Mouse (Mus musculus): ENCODE results near the gene Iqck.
A peak's percentile ranks its signal among the peaks of the same experiment; 100 is the strongest.

The Iqck gene

DNA sequence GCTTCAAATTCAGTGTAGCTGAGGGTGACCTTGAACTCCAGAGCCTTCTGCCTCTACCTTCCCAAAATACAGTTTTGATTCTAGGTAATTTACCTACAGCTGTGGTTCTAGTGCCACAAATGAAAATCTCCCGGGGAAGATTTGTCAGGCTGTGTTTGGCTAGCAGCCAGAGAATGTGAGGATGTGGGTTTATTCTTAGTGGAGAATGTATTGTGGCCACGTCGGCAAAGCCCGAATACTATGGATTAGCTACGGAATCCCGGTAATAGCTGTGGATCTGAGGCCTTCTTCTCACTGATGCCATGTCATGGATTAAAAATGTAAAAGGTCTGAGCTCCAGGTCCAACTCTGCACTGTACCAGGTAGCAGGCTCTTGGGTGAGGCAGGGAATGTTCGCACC is 94.2 kb downstream of the Iqck start:
- DNase-seq (ENCODE audit: low spot score in 2 of 2): no peak

DNA sequence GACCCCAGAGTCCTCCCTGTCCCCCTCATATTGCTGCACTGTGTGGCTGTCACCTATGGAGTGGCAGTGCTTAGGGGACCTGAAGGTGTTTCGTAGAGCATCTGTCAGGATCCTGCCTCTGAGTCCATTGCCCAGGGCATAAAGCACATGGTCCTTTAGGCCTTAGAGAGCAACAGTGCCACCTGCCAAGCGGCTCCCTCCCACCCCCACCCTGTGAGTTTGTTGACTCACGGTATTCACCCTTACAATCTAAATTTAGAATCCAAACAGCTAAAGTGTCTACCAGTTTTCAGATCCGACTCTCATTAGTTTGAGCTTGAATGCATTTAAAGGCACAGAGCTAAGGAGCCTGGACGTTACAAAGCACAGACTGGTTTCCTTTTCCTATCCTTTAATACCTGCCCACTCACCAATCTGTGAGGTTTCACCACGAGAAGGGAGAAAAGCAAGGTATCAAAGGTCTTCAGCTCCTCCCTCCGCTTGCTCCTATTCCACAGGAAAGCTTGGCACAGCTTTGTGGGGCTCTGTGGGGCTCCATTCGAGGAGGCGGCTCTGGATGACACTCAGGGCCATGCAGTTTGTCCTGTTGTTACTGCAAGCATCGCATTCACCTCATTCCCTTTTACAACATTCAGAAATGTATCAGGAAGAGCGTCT is 98.2 kb downstream of the Iqck start:
- no peak for DNase-seq (ENCODE audit: low spot score in 2 of 2)

DNA sequence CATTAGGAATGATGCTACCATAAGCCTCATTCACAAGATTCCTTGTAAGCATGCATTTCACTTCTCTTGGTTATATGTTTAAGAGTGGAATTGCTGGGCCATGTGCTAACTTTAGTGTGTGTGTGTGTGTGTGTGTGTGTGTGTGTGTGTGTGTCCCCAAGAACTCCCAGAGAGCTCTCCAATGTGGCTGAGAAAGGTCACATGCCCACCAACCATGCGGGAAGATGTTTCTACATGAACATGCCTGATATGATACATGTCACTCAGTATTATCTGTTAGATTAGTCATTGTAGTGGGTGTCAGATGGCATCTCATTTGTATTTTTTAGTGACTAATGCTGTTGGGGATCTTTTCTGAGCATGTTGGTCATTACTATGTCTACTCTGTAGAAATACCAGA is 99.4 kb downstream of the Iqck start:
- no peak for DNase-seq (ENCODE audit: low spot score in 2 of 2)

DNA sequence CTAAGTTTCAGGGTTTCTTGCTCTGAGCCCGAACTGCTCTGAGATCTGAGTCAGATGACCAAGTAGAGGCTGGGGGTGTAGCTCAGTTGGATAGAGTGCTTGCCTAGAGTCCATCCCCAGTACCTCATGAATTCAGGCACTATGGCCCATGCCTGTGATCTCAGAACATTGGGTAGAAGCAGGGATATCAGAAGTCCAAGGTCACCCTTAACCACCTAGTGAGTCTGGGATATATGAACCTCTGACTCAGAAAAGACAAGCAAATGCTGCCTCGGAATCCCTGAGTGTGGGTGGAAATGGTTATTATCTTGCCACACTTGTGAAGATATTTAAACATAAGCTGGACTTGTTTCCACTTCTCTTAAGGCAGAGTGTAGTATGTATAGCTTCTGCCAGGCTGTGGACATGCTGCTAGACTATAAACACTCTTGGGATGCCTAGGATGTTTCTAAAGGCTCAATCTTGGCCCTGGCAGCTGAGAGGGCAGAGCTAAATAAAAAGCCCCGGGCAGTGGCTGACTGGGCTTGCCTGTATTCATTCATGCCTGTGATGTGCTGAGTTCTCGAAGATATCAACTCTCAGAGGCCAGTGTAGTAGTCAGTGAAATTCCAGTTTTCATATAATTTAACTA is 101.2 kb downstream of the Iqck start:
- no peak for DNase-seq (ENCODE audit: low spot score in 2 of 2)

- no peak for DNase-seq (ENCODE audit: low spot score in 2 of 2)
Measured at GRCm38 (mm10) chr7:118959209-118959608, 103.7 kb downstream of the Iqck start.

GRCm38 (mm10) chr7:118964777-118965176 is 109.2 kb downstream of the Iqck start:
- DNase-seq (ENCODE audit: low spot score in 2 of 2): no peak

DNA sequence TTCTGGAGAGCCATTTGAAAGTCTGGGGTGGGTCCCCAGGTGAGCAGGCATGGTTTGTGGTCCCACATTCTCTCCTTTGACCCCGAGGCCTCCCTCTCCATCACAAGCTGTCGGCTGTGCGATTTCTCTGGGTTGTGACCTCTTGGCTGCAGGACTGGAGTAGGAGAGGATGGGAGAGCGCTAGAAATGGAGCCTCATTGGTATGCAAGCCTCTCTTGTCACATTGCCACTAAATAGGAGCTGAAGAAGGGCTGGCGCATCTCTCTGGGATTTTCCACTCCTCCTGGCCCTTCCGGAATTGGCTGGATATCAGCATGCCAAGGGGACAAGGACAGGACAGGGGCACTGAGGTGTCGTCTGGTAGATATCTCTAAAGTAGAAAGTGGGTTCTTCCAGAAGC is 109.6 kb downstream of the Iqck start:
- DNase-seq (ENCODE audit: low spot score in 2 of 2): no peak

DNA sequence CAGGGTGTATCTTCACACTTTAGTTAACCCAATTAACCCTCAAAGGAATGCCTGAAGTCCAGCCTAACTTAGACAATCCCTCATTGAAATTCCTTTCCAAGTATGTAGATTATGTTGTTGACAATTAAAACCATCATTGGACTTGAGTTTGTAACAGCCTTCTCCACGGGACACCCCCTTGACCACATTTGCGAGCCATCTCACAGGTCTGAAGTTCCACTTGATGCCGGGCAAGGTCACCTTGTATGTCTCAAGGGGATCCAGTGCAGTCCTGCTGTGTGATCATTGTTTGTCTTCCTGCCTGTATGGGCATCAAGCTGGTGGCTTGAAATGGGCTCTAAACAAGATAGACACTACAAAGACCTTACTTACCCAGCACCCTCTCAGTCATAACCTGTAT is 113.3 kb downstream of the Iqck start:
- no peak for DNase-seq (ENCODE audit: low spot score in 2 of 2)

DNA sequence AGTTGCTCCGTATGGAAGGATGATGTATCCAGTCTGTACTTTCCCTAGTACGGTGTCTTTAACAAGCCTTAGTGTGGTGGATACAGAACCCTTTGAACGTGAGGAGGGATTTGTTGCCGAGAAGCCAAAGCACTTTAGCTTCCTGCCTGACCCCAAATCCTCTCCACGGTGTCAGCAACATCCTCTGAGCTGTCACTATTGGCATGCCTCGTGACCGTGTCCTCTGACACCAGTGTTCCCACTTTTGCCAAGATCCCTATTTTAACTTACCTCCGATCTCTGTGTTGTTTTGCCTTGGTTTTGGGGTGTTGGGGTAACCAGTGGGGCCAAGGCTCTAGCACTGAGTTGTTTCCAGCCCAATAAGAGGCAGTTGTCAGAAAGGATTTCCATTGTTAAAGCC is 115.9 kb downstream of the Iqck start:
- DNase-seq (ENCODE audit: low spot score in 2 of 2): no peak

- DNase-seq (ENCODE audit: low spot score in 2 of 2): no peak
Measured at GRCm38 (mm10) chr7:118972306-118972705, 116.8 kb downstream of the Iqck start.

- DNase-seq (ENCODE audit: low spot score in 2 of 2): no peak
Measured at GRCm38 (mm10) chr7:118973377-118973776, 117.8 kb downstream of the Iqck start.

DNA sequence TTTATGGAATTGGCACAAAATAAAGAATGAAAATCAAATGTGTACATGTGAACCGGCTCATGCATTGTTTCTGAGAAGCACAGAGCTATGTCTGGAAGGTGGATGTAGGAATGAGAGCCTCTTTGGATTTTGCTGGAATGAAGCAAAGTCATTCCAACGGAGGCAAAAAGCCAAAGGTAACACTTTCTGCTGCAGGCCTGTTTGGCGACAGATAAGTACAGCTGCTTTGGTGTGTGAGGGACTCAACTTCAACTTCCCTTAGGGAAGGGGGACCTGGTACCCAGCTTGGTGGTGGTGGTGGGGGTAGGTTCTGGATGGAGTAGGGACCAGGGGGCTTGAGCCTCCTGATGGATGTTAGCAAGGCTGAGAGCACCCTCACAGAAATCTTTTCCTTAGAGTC is 120.3 kb downstream of the Iqck start:
- no peak for DNase-seq (ENCODE audit: low spot score in 2 of 2)

DNA sequence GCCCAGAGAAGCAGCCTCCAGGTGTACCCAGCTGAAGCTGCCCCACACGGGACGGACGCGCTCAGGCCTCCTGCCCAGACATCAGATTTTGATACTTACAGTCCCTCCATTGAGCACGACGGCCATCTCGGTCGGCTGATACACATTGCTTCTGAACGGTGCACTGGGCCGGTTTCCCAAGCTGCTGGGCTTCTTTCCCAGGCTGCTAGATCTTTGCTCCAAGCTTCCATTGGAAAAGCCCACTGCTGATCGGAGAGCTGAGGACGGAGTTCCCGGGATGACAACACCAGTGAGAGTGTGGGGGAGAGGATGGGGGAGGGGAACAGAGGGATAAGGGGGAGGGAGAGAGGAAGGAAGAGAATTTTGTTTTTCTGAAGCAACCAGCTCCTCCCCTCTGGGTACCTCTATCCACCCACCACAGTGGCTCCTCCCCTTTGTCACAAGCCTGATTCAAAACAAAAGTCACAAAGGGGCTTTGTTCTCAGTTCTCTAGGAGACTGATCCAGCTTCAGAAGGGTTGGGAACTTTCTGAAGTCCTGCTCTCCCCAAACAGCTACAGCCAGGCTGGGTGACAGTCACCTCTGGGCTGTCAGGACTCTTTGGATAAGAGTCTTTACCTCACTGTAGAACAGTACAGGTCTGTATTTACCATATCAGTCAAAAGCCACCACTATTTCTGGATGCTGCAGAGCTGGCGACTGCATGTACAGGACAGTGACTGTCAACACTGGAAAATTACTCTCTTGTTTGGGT is 121.0 kb downstream of the Iqck start:
- DNase-seq (ENCODE audit: low spot score in 2 of 2): peak; percentile 85 to 86

- DNase-seq (ENCODE audit: low spot score in 2 of 2): no peak
Measured at GRCm38 (mm10) chr7:118977167-118977543, 121.6 kb downstream of the Iqck start.

- DNase-seq (ENCODE audit: low spot score in 2 of 2): no peak
Measured at GRCm38 (mm10) chr7:118979121-118979520, 123.6 kb downstream of the Iqck start.

DNA sequence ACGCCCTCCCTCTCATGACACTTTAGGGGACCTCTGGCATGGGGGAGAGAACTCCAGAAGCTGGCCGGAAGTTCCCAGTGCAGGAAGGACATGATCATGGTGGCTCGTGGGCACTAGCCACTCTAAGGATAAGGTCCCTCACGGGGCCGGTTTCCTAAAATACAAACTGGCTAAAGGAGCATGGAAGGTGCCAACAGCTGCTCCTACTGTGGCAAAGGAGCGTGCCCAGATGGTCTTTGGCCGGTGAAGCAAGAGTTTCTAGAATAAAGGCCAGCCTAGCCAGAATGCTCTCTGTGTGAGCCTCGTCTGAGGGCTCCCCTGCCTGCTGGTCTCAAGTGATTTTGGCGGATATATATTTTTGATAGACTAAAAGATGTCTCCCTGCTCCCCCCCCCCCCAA is 124.2 kb downstream of the Iqck start:
- no peak for DNase-seq (ENCODE audit: low spot score in 2 of 2)

- peak; percentile 46 to 49 for DNase-seq (ENCODE audit: low spot score in 2 of 2)
Measured at GRCm38 (mm10) chr7:118981346-118981745, 125.8 kb downstream of the Iqck start.

DNA sequence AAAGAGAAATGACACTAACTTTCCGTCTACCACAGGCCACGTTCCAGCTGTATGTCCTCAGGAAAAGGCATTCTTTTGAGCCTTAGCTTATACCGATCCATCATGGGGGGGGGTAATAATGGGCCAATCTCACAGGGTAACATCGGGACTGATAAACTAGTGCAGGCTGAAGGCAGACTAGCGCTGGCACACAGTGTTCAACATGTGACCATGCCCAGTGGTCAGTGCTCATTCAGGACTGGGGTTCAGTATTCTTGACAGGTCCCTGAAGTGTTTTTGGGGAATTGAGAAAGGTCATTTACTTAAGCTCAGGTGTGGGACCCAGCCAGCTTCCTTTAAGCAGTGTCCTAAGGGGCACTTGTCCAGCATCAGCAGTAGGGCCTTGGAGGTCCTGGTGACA is 126.3 kb downstream of the Iqck start:
- no peak for DNase-seq (ENCODE audit: low spot score in 2 of 2)

GRCm38 (mm10) chr7:118982586-118982985 is 127.0 kb downstream of the Iqck start:
- no peak for DNase-seq (ENCODE audit: low spot score in 2 of 2)

DNA sequence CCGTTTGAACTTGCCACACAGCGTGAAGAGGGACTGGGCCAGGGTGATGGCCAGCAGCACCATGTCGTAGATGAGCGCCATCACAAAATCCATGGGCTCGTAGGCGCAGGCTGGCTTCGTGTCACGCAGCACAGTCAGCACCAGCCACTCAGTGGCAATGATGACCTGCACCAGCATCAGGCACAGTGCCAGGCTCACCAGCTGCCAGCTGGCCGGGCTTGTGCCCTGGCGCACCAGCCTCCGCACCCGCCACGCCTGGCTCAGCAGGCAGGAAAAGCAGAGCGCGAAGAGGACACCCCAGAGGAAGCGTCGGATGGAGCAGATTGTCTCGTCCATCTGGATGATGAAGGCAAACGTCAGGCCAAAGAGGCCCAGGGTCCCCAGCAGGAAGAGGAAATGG is 128.4 kb downstream of the Iqck start:
- DNase-seq (ENCODE audit: low spot score in 2 of 2): peak; percentile 83 to 84

- no peak for DNase-seq (ENCODE audit: low spot score in 2 of 2)
Measured at GRCm38 (mm10) chr7:118985786-118986185, 130.2 kb downstream of the Iqck start.

DNA sequence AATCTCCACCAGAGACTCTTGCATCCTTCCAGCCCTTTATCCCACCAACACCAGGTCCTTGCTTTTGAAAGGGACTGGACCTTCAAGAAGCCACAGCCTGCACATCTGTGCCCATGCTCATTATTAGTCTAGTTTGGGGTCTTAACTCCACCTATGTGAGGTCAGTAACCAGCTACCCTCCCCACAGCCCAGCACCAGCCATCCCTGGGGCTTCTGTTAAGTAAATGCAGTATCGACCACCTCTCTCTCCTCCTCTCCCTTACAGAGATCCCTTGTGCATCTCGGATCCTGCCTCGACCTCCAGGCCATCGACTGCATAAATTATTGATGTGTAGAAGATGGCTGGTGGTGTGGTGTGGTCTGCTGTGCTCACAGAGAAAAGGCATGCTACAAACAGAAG is 130.8 kb downstream of the Iqck start:
- no peak for DNase-seq (ENCODE audit: low spot score in 2 of 2)

- DNase-seq (ENCODE audit: low spot score in 2 of 2): no peak
Measured at GRCm38 (mm10) chr7:118989275-118989856, 133.8 kb downstream of the Iqck start.

All from right cerebral cortex, postnatal 10 days (tissue).